Mouse (Mus musculus): ENCODE measurements around the gene Dnah1. TPM values are rescaled to one million over a fixed set of nuclear protein-coding genes. Genes with fewer than 3 reads are reported as not detected.

Dnah1 gene
- polyA plus RNA-seq, 2 experiments, result 5.6 to 12.1 TPM

GRCm38 (mm10) chr14:31240528-31240927, 83.2 kb downstream of the Dnah1 start:
- no peaks in the 10 kb centered on the region for H3K9me3 ChIP-seq (ENCODE audit: control insufficient read depth, low read length)
- TF ChIP-seq POLR2A (IDR thresholded peaks at IDR 0.05; ENCODE audit: borderline replicate concordance, extremely low read depth, insufficient read depth, insufficient read length), result no peak
- ATAC-seq (ENCODE audit: low FRiP score, low read depth), result peak; percentile 83
- 0 out of 2 replicates have a peak, but pooled peaks cover 8% of the 10 kb centered on the region for H3K36me3 ChIP-seq (ENCODE audit: control insufficient read depth, insufficient read depth, low read length)
- H3K4me3 ChIP-seq (replicated peaks; ENCODE audit: low read length), result no peak overlapping the region
- no peaks in the 10 kb centered on the region for H3K27me3 ChIP-seq (ENCODE audit: control insufficient read depth, insufficient read depth, low read length)
- no peak overlapping the region for H3K27ac ChIP-seq (replicated peaks; ENCODE audit: low read depth, low read length)
- whole genome bisulfite sequencing, result 42% methylated on average over 3 of the region's 3 CpGs
- H3K4me2 ChIP-seq (replicated peaks; ENCODE audit: low read depth, low read length, severe bottlenecking), result no peak overlapping the region
- no peaks in the 10 kb centered on the region for H3K4me1 ChIP-seq (ENCODE audit: control insufficient read depth, insufficient read depth, low read length)
- peak; percentile 12 for DNase-seq (ENCODE audit: low spot score)
- H3K9ac ChIP-seq (ENCODE audit: low read depth, low read length, severe bottlenecking), result no peak overlapping the region

- Histone ChIP-seq H3K4me1 (ENCODE audit: control insufficient read depth, insufficient read depth, low read length) (no peaks in the 10 kb centered on the region), H3K4me3 (replicated peaks; ENCODE audit: low read length) (no peak overlapping the region), H3K4me2 (replicated peaks; ENCODE audit: low read depth, low read length, severe bottlenecking) (no peak overlapping the region), H3K36me3 (ENCODE audit: control insufficient read depth, insufficient read depth, low read length) (0 out of 2 replicates have a peak, but pooled peaks cover 8% of the 10 kb centered on the region), H3K27ac (replicated peaks; ENCODE audit: low read depth, low read length) (no peak overlapping the region), H3K9ac (ENCODE audit: low read depth, low read length, severe bottlenecking) (no peak overlapping the region), H3K9me3 (ENCODE audit: control insufficient read depth, low read length) (no peaks in the 10 kb centered on the region), H3K27me3 (ENCODE audit: control insufficient read depth, insufficient read depth, low read length) (no peaks in the 10 kb centered on the region)
- WGBS, result 80% methylated on average over 7 of the region's 7 CpGs
- ATAC-seq (ENCODE audit: low FRiP score, low read depth) (no peak), DNase-seq (ENCODE audit: low spot score) (no peak)
- TF ChIP-seq POLR2A (IDR thresholded peaks at IDR 0.05; ENCODE audit: borderline replicate concordance, extremely low read depth, insufficient read depth, insufficient read length), result no peak
These were observed 86.4 kb downstream of the Dnah1 start for GRCm38 (mm10) chr14:31237101-31237882.

DNA sequence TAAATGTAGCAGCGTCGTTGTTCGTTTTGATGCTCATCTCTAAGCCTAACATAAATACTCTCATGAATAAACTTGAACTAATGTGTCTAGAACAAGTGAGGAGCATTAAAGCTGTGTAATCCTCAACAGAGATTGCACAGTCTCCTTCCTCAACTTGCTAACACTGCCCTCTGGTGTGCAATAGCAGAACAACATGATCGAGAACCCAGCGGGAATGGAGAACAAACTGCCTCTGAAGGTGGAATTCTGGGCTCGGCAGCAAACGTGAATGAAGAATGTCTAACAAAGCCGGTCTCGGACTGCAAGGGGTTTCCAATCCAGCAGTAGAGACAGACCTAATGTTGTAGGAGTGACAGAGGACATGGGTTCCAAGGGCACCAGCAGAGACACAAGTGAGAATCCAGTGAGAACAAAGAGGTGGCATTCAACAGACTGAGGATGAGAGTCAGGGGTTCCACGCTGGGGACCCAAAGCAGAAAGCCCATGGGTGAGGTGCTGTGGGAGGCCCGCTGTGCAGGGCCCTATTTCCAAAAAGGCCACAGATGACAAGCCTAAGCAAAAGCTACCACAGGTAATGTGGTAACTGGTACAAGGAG, 89.6 kb downstream of the Dnah1 start:
- Histone ChIP-seq H3K4me2 (replicated peaks; ENCODE audit: low read depth, low read length, severe bottlenecking) (no peak overlapping the region), H3K4me1 (ENCODE audit: control insufficient read depth, insufficient read depth, low read length) (peaks cover 3% of the 10 kb centered on the region; the same call in 1 of the 2 replicates), H3K27me3 (ENCODE audit: control insufficient read depth, insufficient read depth, low read length) (no peaks in the 10 kb centered on the region), H3K4me3 (replicated peaks; ENCODE audit: low read length) (no peak overlapping the region), H3K9ac (ENCODE audit: low read depth, low read length, severe bottlenecking) (no peak overlapping the region), H3K27ac (replicated peaks; ENCODE audit: low read depth, low read length) (no peak overlapping the region), H3K36me3 (ENCODE audit: control insufficient read depth, insufficient read depth, low read length) (0 out of 2 replicates have a peak, but pooled peaks cover 5% of the 10 kb centered on the region), H3K9me3 (ENCODE audit: control insufficient read depth, low read length) (no peaks in the 10 kb centered on the region)
- no peak for TF ChIP-seq POLR2A (IDR thresholded peaks at IDR 0.05; ENCODE audit: borderline replicate concordance, extremely low read depth, insufficient read depth, insufficient read length)
- WGBS, result 20% methylated on average over 11 of the region's 11 CpGs
- DNase-seq (ENCODE audit: low spot score) (peak; percentile 78), ATAC-seq (ENCODE audit: low FRiP score, low read depth) (peak; percentile 32)

GRCm38 (mm10) chr14:31233070-31233995, 90.4 kb downstream of the Dnah1 start:
- WGBS, result 82% methylated on average over 14 of the region's 14 CpGs
- Histone ChIP-seq H3K27me3 (ENCODE audit: control insufficient read depth, insufficient read depth, low read length) (no peaks in the 10 kb centered on the region), H3K4me2 (replicated peaks; ENCODE audit: low read depth, low read length, severe bottlenecking) (no peak overlapping the region), H3K27ac (replicated peaks; ENCODE audit: low read depth, low read length) (no peak overlapping the region), H3K9me3 (ENCODE audit: control insufficient read depth, low read length) (no peaks in the 10 kb centered on the region), H3K9ac (ENCODE audit: low read depth, low read length, severe bottlenecking) (no peak overlapping the region), H3K4me1 (ENCODE audit: control insufficient read depth, insufficient read depth, low read length) (peaks cover 3% of the 10 kb centered on the region; the same call in 1 of the 2 replicates), H3K36me3 (ENCODE audit: control insufficient read depth, insufficient read depth, low read length) (no peaks in the 10 kb centered on the region), H3K4me3 (replicated peaks; ENCODE audit: low read length) (no peak overlapping the region)
- DNase-seq (ENCODE audit: low spot score) (no peak), ATAC-seq (ENCODE audit: low FRiP score, low read depth) (no peak; the same call in 1 of the 2 replicates)
- TF ChIP-seq POLR2A (IDR thresholded peaks at IDR 0.05; ENCODE audit: borderline replicate concordance, extremely low read depth, insufficient read depth, insufficient read length), result no peak
